Mouse (Mus musculus): ENCODE measurements around the gene Ano2.

Ano2 gene

GRCm38 (mm10) chr6:125690057-125690703 is at the start of gene Ano2:
Ano2 (plus strand) TSS chr6:125690419.
- DNase-seq (ENCODE audit: low read depth, low spot score) = peak; percentile 71

- DNase-seq (ENCODE audit: low read depth, low spot score) = no peak
These were observed 49.7 kb upstream of the Ano2 start for GRCm38 (mm10) chr6:125640486-125640885.

- DNase-seq (ENCODE audit: low read depth, low spot score) = no peak
These were observed 49.1 kb upstream of the Ano2 start for GRCm38 (mm10) chr6:125641146-125641545.

GRCm38 (mm10) chr6:125648964-125649363 is 41.3 kb upstream of the Ano2 start:
- DNase-seq (ENCODE audit: low read depth, low spot score) = no peak

- no peak for DNase-seq (ENCODE audit: low read depth, low spot score)
These were observed 38.9 kb upstream of the Ano2 start for GRCm38 (mm10) chr6:125651335-125651734.

GRCm38 (mm10) chr6:125653416-125653815 is 36.8 kb upstream of the Ano2 start:
- no peak for DNase-seq (ENCODE audit: low read depth, low spot score)

GRCm38 (mm10) chr6:125656921-125657320 is 33.3 kb upstream of the Ano2 start:
- DNase-seq (ENCODE audit: low read depth, low spot score) = no peak

- DNase-seq (ENCODE audit: low read depth, low spot score) = no peak
These were observed 32.3 kb upstream of the Ano2 start for GRCm38 (mm10) chr6:125657966-125658365.

GRCm38 (mm10) chr6:125661106-125661877 is 28.9 kb upstream of the Ano2 start:
- DNase-seq (ENCODE audit: low read depth, low spot score) = peak; percentile 45

GRCm38 (mm10) chr6:125663906-125664305 is 26.3 kb upstream of the Ano2 start:
- DNase-seq (ENCODE audit: low read depth, low spot score) = no peak

GRCm38 (mm10) chr6:125671835-125672234 is 18.4 kb upstream of the Ano2 start:
- no peak for DNase-seq (ENCODE audit: low read depth, low spot score)

GRCm38 (mm10) chr6:125678492-125678891 is 11.7 kb upstream of the Ano2 start:
- DNase-seq (ENCODE audit: low read depth, low spot score) = no peak

GRCm38 (mm10) chr6:125680613-125681012 is 9.6 kb upstream of the Ano2 start:
- DNase-seq (ENCODE audit: low read depth, low spot score) = no peak

- DNase-seq (ENCODE audit: low read depth, low spot score) = no peak
These were observed 4.8 kb upstream of the Ano2 start for GRCm38 (mm10) chr6:125685420-125685819.

- DNase-seq (ENCODE audit: low read depth, low spot score) = no peak
These were observed 2.2 kb upstream of the Ano2 start for GRCm38 (mm10) chr6:125687986-125688385.

GRCm38 (mm10) chr6:125701146-125701545 is 10.9 kb downstream of the Ano2 start:
- no peak for DNase-seq (ENCODE audit: low read depth, low spot score)

GRCm38 (mm10) chr6:125711261-125711660 is 21.0 kb downstream of the Ano2 start:
- no peak for DNase-seq (ENCODE audit: low read depth, low spot score)

GRCm38 (mm10) chr6:125726408-125726807 is 36.2 kb downstream of the Ano2 start:
- no peak for DNase-seq (ENCODE audit: low read depth, low spot score)

- peak; percentile 79 for DNase-seq (ENCODE audit: low read depth, low spot score)
These were observed 37.3 kb downstream of the Ano2 start for GRCm38 (mm10) chr6:125727484-125727911.

GRCm38 (mm10) chr6:125729471-125729870 is 39.3 kb downstream of the Ano2 start:
- DNase-seq (ENCODE audit: low read depth, low spot score) = no peak

- no peak for DNase-seq (ENCODE audit: low read depth, low spot score)
These were observed 39.8 kb downstream of the Ano2 start for GRCm38 (mm10) chr6:125729986-125730535.

- no peak for DNase-seq (ENCODE audit: low read depth, low spot score)
These were observed 47.5 kb downstream of the Ano2 start for GRCm38 (mm10) chr6:125737511-125738285.
